9 mouse cellular contexts compared by ENCODE assay signal in genomic region chr15:77827379-77827778, GRCm38 (mm10). TPM values are rescaled to one million over a fixed set of nuclear protein-coding genes. Genes with fewer than 3 reads are reported as not detected.
DNase-seq lines count a peak whose midpoint lies in the region; ATAC-seq and TF ChIP-seq lines count a peak whose summit lies in the region.
"Had no signal": no experiment of that assay in that cellular context is flagged by ENCODE, and none has a peak within 500 bp of the region (broad histone marks: within the 10 kb centered on the region; RNA-seq: fewer than 3 reads in every experiment).

No protein-coding gene starts in this region.

- WGBS in forebrain, embryonic 10.5 days, result 10% methylated on average over 7 of the region's 7 CpGs
- WGBS in forebrain, embryonic 16.5 days, result 13% methylated on average over 7 of the region's 7 CpGs
- WGBS in kidney, embryonic 14.5 days, result 15% methylated on average over 7 of the region's 7 CpGs
- WGBS in limb, embryonic 10.5 days, result 18% methylated on average over 7 of the region's 7 CpGs

- ATAC-seq in forebrain, embryonic 16.5 days, result no peak
- ATAC-seq in kidney, embryonic 14.5 days (ENCODE audit: low FRiP score, low TSS enrichment), result no peak; the same call in 1 of the 2 replicates

- no peaks in the 10 kb centered on the region for H3K9me3 ChIP-seq in forebrain, embryonic 10.5 days
- H3K9me3 ChIP-seq in forebrain, embryonic 16.5 days (ENCODE audit: control insufficient read depth, low read length), result no peaks in the 10 kb centered on the region
- no peaks in the 10 kb centered on the region for H3K9me3 ChIP-seq in kidney, embryonic 14.5 days (ENCODE audit: control insufficient read depth, low read length)
- no peaks in the 10 kb centered on the region for H3K9me3 ChIP-seq in ES-E14 (ENCODE audit: control insufficient read depth, insufficient read depth, low read depth, low read length)
- H3K9me3 ChIP-seq in limb, embryonic 10.5 days (replicated peaks), result no peaks in the 10 kb centered on the region

- peak overlapping the region; percentile 80 for H3K27ac ChIP-seq in forebrain, embryonic 10.5 days
- H3K27ac ChIP-seq in forebrain, embryonic 16.5 days (ENCODE audit: low read length), result no peak overlapping the region
- peak overlapping the region; percentile 32; the same call in 1 of the 2 replicates for H3K27ac ChIP-seq in kidney, embryonic 14.5 days (ENCODE audit: low read depth, low read length)
- H3K27ac ChIP-seq in ES-E14 (ENCODE audit: insufficient read depth, low read depth, low read length, poor library complexity, severe bottlenecking), result peak overlapping the region; percentile 77
- H3K27ac ChIP-seq in limb, embryonic 10.5 days, result peak overlapping the region; percentile 79

- peaks cover 33% of the 10 kb centered on the region for H3K36me3 ChIP-seq in forebrain, embryonic 10.5 days (replicated peaks)
- no peaks in the 10 kb centered on the region for H3K36me3 ChIP-seq in forebrain, embryonic 16.5 days (ENCODE audit: control insufficient read depth, insufficient read depth)
- peaks cover 4% of the 10 kb centered on the region; the same call in 1 of the 2 replicates for H3K36me3 ChIP-seq in kidney, embryonic 14.5 days (ENCODE audit: control insufficient read depth, insufficient read depth, low read length)
- peaks cover 13% of the 10 kb centered on the region for H3K36me3 ChIP-seq in ES-E14 (ENCODE audit: control insufficient read depth, insufficient read depth, low read length, poor library complexity, severe bottlenecking)
- peaks cover 33% of the 10 kb centered on the region for H3K36me3 ChIP-seq in limb, embryonic 10.5 days

- no peak overlapping the region for H3K9ac ChIP-seq in forebrain, embryonic 16.5 days (replicated peaks; ENCODE audit: low read depth, low read length)
- H3K9ac ChIP-seq in kidney, embryonic 14.5 days (ENCODE audit: low read depth, low read length), result no peak overlapping the region
- H3K9ac ChIP-seq in ES-E14 (ENCODE audit: insufficient read depth, low read depth, low read length, poor library complexity, severe bottlenecking), result no peak overlapping the region

- peaks cover 67% of the 10 kb centered on the region for H3K4me1 ChIP-seq in forebrain, embryonic 10.5 days
- peaks cover 8% of the 10 kb centered on the region; the same call in 1 of the 2 replicates for H3K4me1 ChIP-seq in forebrain, embryonic 16.5 days (replicated peaks; ENCODE audit: control insufficient read depth, insufficient read depth, low read length)
- H3K4me1 ChIP-seq in kidney, embryonic 14.5 days (ENCODE audit: control insufficient read depth, insufficient read depth, low read length), result peaks cover 71% of the 10 kb centered on the region
- peaks cover 18 to 48% of the 10 kb centered on the region in 2 experiments for H3K4me1 ChIP-seq in ES-E14 (ENCODE audit: control insufficient read depth in 2 of 2, insufficient read depth in 2 of 2, low read length in 2 of 2, poor library complexity in 1 of 2)
- peaks cover 37% of the 10 kb centered on the region for H3K4me1 ChIP-seq in limb, embryonic 10.5 days

- in situ Hi-C loops in ES-E14 (cut with MboI; ENCODE audit: low sequenced_read_pairs in 2 of 2, unreplicated experiment in 2 of 2), result no loop called here

- peak; percentile 41 for DNase-seq in forebrain, embryonic 10.5 days (ENCODE audit: extremely low spot score, low spot score)
- no peak for DNase-seq in kidney, adult 9 months
- DNase-seq in ES-E14 (ENCODE audit: low read depth, low spot score), result no peak
- no peak for DNase-seq in limb, embryonic 10.5 days (ENCODE audit: low spot score)
- no peak for DNase-seq in urinary bladder, postnatal 25 days (ENCODE audit: low spot score)
- DNase-seq in urinary bladder, postnatal 10 days (ENCODE audit: low spot score), result no peak
- DNase-seq: gastrocnemius, postnatal 25 days had no signal

- H3K4me2 ChIP-seq in forebrain, embryonic 16.5 days (ENCODE audit: low read length), result no peak overlapping the region
- H3K4me2 ChIP-seq in kidney, embryonic 14.5 days (replicated peaks; ENCODE audit: low read depth, low read length), result no peak overlapping the region

- H3K27me3 ChIP-seq in forebrain, embryonic 10.5 days (ENCODE audit: poor library complexity, severe bottlenecking), result no peaks in the 10 kb centered on the region
- H3K27me3 ChIP-seq in forebrain, embryonic 16.5 days (replicated peaks; ENCODE audit: control insufficient read depth, insufficient read depth, low read length), result no peaks in the 10 kb centered on the region
- H3K27me3 ChIP-seq in kidney, embryonic 14.5 days (ENCODE audit: control insufficient read depth, insufficient read depth, low read length), result no peaks in the 10 kb centered on the region
- H3K27me3 ChIP-seq in limb, embryonic 10.5 days (ENCODE audit: low read depth, poor library complexity, severe bottlenecking), result no peaks in the 10 kb centered on the region

- H3K4me3 ChIP-seq in forebrain, embryonic 10.5 days, result peak overlapping the region; percentile 21; the same call in 1 of the 2 replicates
- H3K4me3 ChIP-seq in forebrain, embryonic 16.5 days (replicated peaks; ENCODE audit: low read length), result no peak overlapping the region
- no peak overlapping the region for H3K4me3 ChIP-seq in kidney, embryonic 14.5 days (ENCODE audit: low read length)
- H3K4me3 ChIP-seq in ES-E14 (ENCODE audit: insufficient read depth in 1 of 2, low read depth in 1 of 2, low read length in 2 of 2, poor library complexity in 1 of 2, severe bottlenecking in 1 of 2), result no peak overlapping the region
- 0 out of 2 replicates have a peak overlapping the region, but pooled peaks have one; percentile 2 for H3K4me3 ChIP-seq in limb, embryonic 10.5 days

TF ChIP-seq in ES-E14, 5 proteins besides CTCF, POLR2A, EP300 and RAD21:
- TF ChIP-seq ZNF384 (IDR thresholded peaks at IDR 0.05; ENCODE audit: low read depth, low read length), result no peak
- 0 out of 2 replicates have a peak, but pooled peaks have one; percentile 26 for TF ChIP-seq CHD2 (IDR thresholded peaks at IDR 0.05; ENCODE audit: low read depth, low read length)
- no peak for TF ChIP-seq HCFC1 (IDR thresholded peaks at IDR 0.05; ENCODE audit: borderline replicate concordance, insufficient read depth, low read length)
- no peak for TF ChIP-seq MAFK (IDR thresholded peaks at IDR 0.05; ENCODE audit: insufficient read depth, low read depth, low read length)
- TF ChIP-seq ZC3H11A (IDR thresholded peaks at IDR 0.05; ENCODE audit: borderline replicate concordance, low read depth, low read length), result no peak

RNA-seq across cellular contexts. Expression of gene Myh9, which starts 14.6 kb away (rescaled TPM):
- polyA plus RNA-seq in forebrain, embryonic 10.5 days (2016; fragmentation: Nextera tagmentation; extraction: Ambion mirVana), result 35.6 and 36.8 TPM in 2 replicates
- polyA plus RNA-seq in forebrain, embryonic 16.5 days (2015; fragmentation: Nextera tagmentation; extraction: Ambion mirVana), result 12.2 and 13.6 TPM in 2 replicates
- polyA plus RNA-seq in kidney, embryonic 14.5 days (2014; fragmentation: Nextera tagmentation; extraction: Ambion mirVana), result 43.8 and 72.3 TPM in 2 replicates
- 146 and 152 TPM in 2 replicates for total RNA-seq in ES-E14 (2012; rRNA removed)
- polyA plus RNA-seq in limb, embryonic 10.5 days (2016; fragmentation: Nextera tagmentation; extraction: Ambion mirVana), result 30.6 and 39.2 TPM in 2 replicates

Comparison
In these comparisons a context has a peak if more than half of its experiments do, and no peak if none do; other contexts are left out.
1. H3K4me3 ChIP-seq: peak in forebrain, embryonic 10.5 days (single experiment) and limb, embryonic 10.5 days (single experiment); none in forebrain, embryonic 16.5 days (single experiment), kidney, embryonic 14.5 days (single experiment) and ES-E14 (0 of 2).